Mouse (Mus musculus) MEL (cell line): Measurements from ENCODE around the gene Prph2. TPM values are rescaled to one million over a fixed set of nuclear protein-coding genes. Genes with fewer than 3 reads are reported as not detected.

Experiments
- DNase-seq: peaks from one replicate; pipeline ENCODE4 v3.0.0; 2011; ENCODE audit warnings: low read depth, low spot score
- H3K27ac ChIP-seq: 2 replicates; pipeline ENCODE4 v1.5.1; 2012; ENCODE audit warnings: low read depth, mild to moderate bottlenecking, control low read depth, low read length, moderate library complexity; ENCODE audit not compliant: control insufficient read depth
- H3K27me3 ChIP-seq, 2 experiments: fragments of 150-350 bp in 1 of 2; sonication (generic) in 1 of 2; 2 replicates each; pipeline ENCODE4 v1.6.1; 2012; ENCODE audit warnings: low read length in 2 of 2, mild to moderate bottlenecking in 2 of 2, improper control_type of control experiment in 1 of 2, moderate library complexity in 1 of 2; ENCODE audit not compliant: insufficient read depth in 2 of 2, control insufficient read depth in 1 of 2
- H3K36me3 ChIP-seq, 2 experiments: 2 replicates each; pipeline ENCODE4 v1.6.1; 2012 to 2014; ENCODE audit warnings: low read length in 2 of 2, improper control_type of control experiment in 1 of 2, inconsistent platforms in 1 of 2, mild to moderate bottlenecking in 1 of 2; ENCODE audit not compliant: insufficient read depth in 2 of 2, control insufficient read depth in 1 of 2
- H3K4me1 ChIP-seq, 2 experiments: fragments of 150-350 bp in 1 of 2; sonication (generic) in 1 of 2; 2 replicates each; pipeline ENCODE4 v1.6.1; 2012; ENCODE audit warnings: low read length in 2 of 2, improper control_type of control experiment in 1 of 2, mild to moderate bottlenecking in 1 of 2; ENCODE audit not compliant: insufficient read depth in 2 of 2, control insufficient read depth in 1 of 2
- H3K4me3 ChIP-seq, 2 experiments: fragments of 150-350 bp in 1 of 2; sonication (generic) in 1 of 2; 2 replicates each; pipeline ENCODE4 v1.5.1; 2012; ENCODE audit warnings: low read depth in 2 of 2, low read length in 2 of 2, mild to moderate bottlenecking in 2 of 2, moderate library complexity in 2 of 2, control low read depth in 1 of 2, improper control_type of control experiment in 1 of 2; ENCODE audit not compliant: control insufficient read depth in 1 of 2, insufficient read depth in 1 of 2
- H3K79me2 ChIP-seq: 2 replicates; pipeline ENCODE4 v1.6.1; 2012; ENCODE audit warnings: mild to moderate bottlenecking, low read length, moderate library complexity; ENCODE audit not compliant: control insufficient read depth, poor library complexity, insufficient read depth
- H3K9ac ChIP-seq: 2 replicates; pipeline ENCODE4 v1.6.1; 2012; ENCODE audit warnings: low read depth, mild to moderate bottlenecking, control low read depth, low read length, moderate library complexity; ENCODE audit not compliant: control insufficient read depth, poor library complexity, severe bottlenecking
- H3K9me3 ChIP-seq: fragments of 150-350 bp; sonication (generic); replicated peaks from 2 replicates; pipeline ENCODE4 v1.6.1; 2012; ENCODE audit warnings: mild to moderate bottlenecking, low read length, improper control_type of control experiment, moderate library complexity; ENCODE audit not compliant: insufficient read depth
- CHD2 ChIP-seq: IDR thresholded peaks from 2 replicates; pipeline ENCODE4 v1.6.1; 2011; ENCODE audit warnings: low read length, improper control_type of control experiment
- E2F4 ChIP-seq: IDR thresholded peaks from 2 replicates; pipeline ENCODE4 v1.6.1; 2011; ENCODE audit warnings: low read depth, low read length, improper control_type of control experiment, borderline replicate concordance
- ETS1 ChIP-seq: IDR thresholded peaks from 2 replicates; pipeline ENCODE4 v1.6.1; 2012; ENCODE audit warnings: low read depth, mild to moderate bottlenecking, inconsistent platforms, low read length, improper control_type of control experiment, moderate library complexity
- GABPA ChIP-seq: IDR thresholded peaks from 2 replicates; pipeline ENCODE4 v1.6.1; 2012; ENCODE audit warnings: low read depth, mild to moderate bottlenecking, inconsistent platforms, low read length, improper control_type of control experiment, moderate library complexity
- HCFC1 ChIP-seq: IDR thresholded peaks from 2 replicates; pipeline ENCODE4 v1.6.1; 2012; ENCODE audit warnings: low read depth, mild to moderate bottlenecking, inconsistent platforms, low read length, improper control_type of control experiment, moderate library complexity
- MAX ChIP-seq: IDR thresholded peaks from 2 replicates; pipeline ENCODE4 v1.6.1; 2011; ENCODE audit warnings: low read length, improper control_type of control experiment
- MAZ ChIP-seq: IDR thresholded peaks from 2 replicates; pipeline ENCODE4 v1.6.1; 2012; ENCODE audit warnings: low read depth, mild to moderate bottlenecking, inconsistent platforms, low read length, improper control_type of control experiment
- MEF2A ChIP-seq: IDR thresholded peaks from 2 replicates; pipeline ENCODE4 v1.6.1; 2014; ENCODE audit warnings: low read depth, mild to moderate bottlenecking, inconsistent platforms, low read length, improper control_type of control experiment; ENCODE audit not compliant: poor library complexity, insufficient replicate concordance, severe bottlenecking; ENCODE audit errors: extremely low read depth
- MXI1 ChIP-seq: IDR thresholded peaks from 2 replicates; pipeline ENCODE4 v1.6.1; 2011; ENCODE audit warnings: mild to moderate bottlenecking, low read depth, low read length, improper control_type of control experiment
- NELFE ChIP-seq: IDR thresholded peaks from 2 replicates; pipeline ENCODE4 v1.6.1; 2011; ENCODE audit warnings: low read depth, low read length, improper control_type of control experiment
- NRF1 ChIP-seq: IDR thresholded peaks from 2 replicates; pipeline ENCODE4 v1.6.1; 2014; ENCODE audit warnings: low read depth, mild to moderate bottlenecking, inconsistent platforms, low read length, improper control_type of control experiment, moderate library complexity; ENCODE audit not compliant: poor library complexity, insufficient read depth, severe bottlenecking
- POLR2A ChIP-seq, 2 experiments: IDR thresholded peaks; 2 replicates each; pipeline ENCODE4 v1.6.1; 2011 to 2012; ENCODE audit warnings: low read length in 2 of 2, mild to moderate bottlenecking in 2 of 2, control low read depth in 1 of 2, improper control_type of control experiment in 1 of 2, low read depth in 1 of 2, moderate library complexity in 1 of 2; ENCODE audit not compliant: control insufficient read depth in 1 of 2, insufficient read depth in 1 of 2, poor library complexity in 1 of 2
- RAD21 ChIP-seq: IDR thresholded peaks from 2 replicates; pipeline ENCODE4 v1.6.1; 2011; ENCODE audit warnings: mild to moderate bottlenecking, low read depth, low read length, improper control_type of control experiment
- SMC3 ChIP-seq: IDR thresholded peaks from 2 replicates; pipeline ENCODE4 v1.6.1; 2011; ENCODE audit warnings: low read depth, low read length, improper control_type of control experiment
- TCF12 ChIP-seq: IDR thresholded peaks from 2 replicates; pipeline ENCODE4 v1.6.1; 2014; ENCODE audit warnings: low read depth, mild to moderate bottlenecking, inconsistent platforms, low read length, improper control_type of control experiment, moderate library complexity
- UBTF ChIP-seq: IDR thresholded peaks from 2 replicates; pipeline ENCODE4 v1.6.1; 2012; ENCODE audit warnings: low read depth, mild to moderate bottlenecking, inconsistent platforms, low read length, improper control_type of control experiment, moderate library complexity, borderline replicate concordance; ENCODE audit not compliant: insufficient read depth
- USF1 ChIP-seq: IDR thresholded peaks from 2 replicates; pipeline ENCODE4 v1.6.1; 2014; ENCODE audit warnings: low read depth, mild to moderate bottlenecking, inconsistent platforms, low read length, improper control_type of control experiment, moderate library complexity
- USF2 ChIP-seq, 2 experiments: IDR thresholded peaks; 2 replicates each; pipeline ENCODE4 v1.6.1; 2011 to 2012; ENCODE audit warnings: improper control_type of control experiment in 2 of 2, low read length in 2 of 2, borderline replicate concordance in 1 of 2, inconsistent platforms in 1 of 2, low read depth in 1 of 2, mild to moderate bottlenecking in 1 of 2; ENCODE audit not compliant: insufficient read depth in 1 of 2
- ZMIZ1 ChIP-seq: IDR thresholded peaks from 2 replicates; pipeline ENCODE4 v1.6.1; 2012; ENCODE audit warnings: low read depth, mild to moderate bottlenecking, inconsistent platforms, low read length, improper control_type of control experiment, moderate library complexity
- ZNF384 ChIP-seq: IDR thresholded peaks from 2 replicates; pipeline ENCODE4 v1.6.1; 2012; ENCODE audit warnings: low read depth, mild to moderate bottlenecking, inconsistent platforms, low read length, improper control_type of control experiment
- polyA plus RNA-seq, 2 experiments: library from polyadenylated mRNA; stranded (reverse) in 1 of 2; unstranded in 1 of 2; fragments of >175 nt in 1 of 2; fragments of >200 nt in 1 of 2; gene quantifications; 2 replicates each; pipeline versions ENCODE4 v1.2.1 to v1.2.4; 2012; ENCODE audit warnings: low replicate concordance in 2 of 2, low read depth in 1 of 2; ENCODE audit not compliant: insufficient read length in 2 of 2, insufficient read depth in 1 of 2, missing spikeins in 1 of 2
- total RNA-seq: library from RNA; depleted of rRNA; stranded (reverse); fragments of 300-350 nt; gene quantifications from 2 replicates; pipeline ENCODE4 v1.2.3, GENCODE M21; 2012

Prph2 gene
- total and polyA plus RNA-seq, 3 experiments: not detected

DNA sequence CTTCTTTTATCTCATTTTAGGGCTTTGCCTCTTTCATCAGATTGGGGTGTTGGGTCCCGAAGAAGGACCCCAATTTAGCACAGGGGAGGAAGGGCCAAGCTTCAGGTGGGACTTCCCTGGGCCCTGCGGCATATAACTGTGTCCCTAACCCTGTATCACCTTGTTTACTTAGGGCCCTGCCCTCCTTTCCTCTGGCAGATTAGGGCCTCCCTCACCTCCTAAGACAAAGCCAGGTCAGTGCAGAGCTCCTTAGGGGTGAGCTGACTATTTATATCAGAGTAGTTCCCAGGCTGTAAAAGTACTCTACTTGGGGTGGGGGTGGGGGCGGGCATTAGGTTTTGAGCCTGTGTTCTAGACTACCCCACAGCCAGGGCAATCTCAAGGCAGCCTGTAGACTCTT is 4.9 kb downstream of the Prph2 start:
- no peak overlapping the region for H3K9ac ChIP-seq
- H3K4me1 ChIP-seq: no peaks in the 10 kb centered on the region
- no peaks in the 10 kb centered on the region for H3K9me3 ChIP-seq
- DNase-seq: no peak
- no peak overlapping the region for H3K27ac ChIP-seq
- no peaks in the 10 kb centered on the region for H3K79me2 ChIP-seq
- TF ChIP-seq POLR2A (IDR thresholded peaks at IDR 0.05; ENCODE audit: control insufficient read depth in 1 of 2, insufficient read depth in 1 of 2, low read depth in 1 of 2, low read length in 2 of 2, poor library complexity in 1 of 2) (no peak), NRF1 (no peak), ZMIZ1 (no peak), ETS1 (no peak), UBTF (no peak), E2F4 (no peak), SMC3 (no peak), RAD21 (no peak), GABPA (no peak), MAZ (no peak), USF2 (IDR thresholded peaks at IDR 0.05; ENCODE audit: borderline replicate concordance in 1 of 2, insufficient read depth in 1 of 2, low read depth in 1 of 2, low read length in 2 of 2) (no peak), HCFC1 (no peak), MEF2A (no peak)
- H3K27me3 ChIP-seq: peaks cover 2 to 6% of the 10 kb centered on the region in 2 experiments; a peak in 3 of 4 replicates
- H3K4me3 ChIP-seq: no peak overlapping the region
- no peaks in the 10 kb centered on the region for H3K36me3 ChIP-seq

- Histone ChIP-seq H3K4me3 (no peak overlapping the region), H3K27me3 (peaks cover under 1 to 2% of the 10 kb centered on the region in 2 experiments; a peak in 2 of 4 replicates), H3K36me3 (no peaks in the 10 kb centered on the region), H3K27ac (no peak overlapping the region), H3K9ac (no peak overlapping the region), H3K4me1 (no peaks in the 10 kb centered on the region), H3K79me2 (no peaks in the 10 kb centered on the region), H3K9me3 (no peaks in the 10 kb centered on the region)
- no peak for DNase-seq
- TF ChIP-seq TCF12: no peak
- no peak for TF ChIP-seq ZNF384
- TF ChIP-seq CHD2: no peak
- no peak for TF ChIP-seq MAX
- TF ChIP-seq NELFE: no peak
- no peak for TF ChIP-seq MXI1
- no peak for TF ChIP-seq E2F4
- no peak for TF ChIP-seq NRF1
- no peak for TF ChIP-seq ZMIZ1
- no peak for TF ChIP-seq USF1
These were observed 8.7 kb downstream of the Prph2 start for GRCm38 (mm10) chr17:46918951-46919350.
